Mouse (Mus musculus) midbrain, embryonic 13.5 days (tissue): ENCODE measurements around the gene Prickle2. TPM values are rescaled to one million over a fixed set of nuclear protein-coding genes. Genes with fewer than 3 reads are reported as not detected.

ENCODE experiments used
- ATAC-seq: fragments of 200-750 bp; cut with Nextera tagmentation; 2 replicates; pipeline ENCODE4 v1.8.0; 2017; ENCODE audit warnings: mild to moderate bottlenecking, moderate TSS enrichment, moderate library complexity
- H3K27ac ChIP-seq: fragments of 300-500 bp; sonication (generic); 2 replicates; pipeline ENCODE4 v1.5.1; 2015; ENCODE audit warnings: inconsistent platforms, mild to moderate bottlenecking, moderate library complexity
- H3K27me3 ChIP-seq: fragments of 300-500 bp; sonication (generic); 2 replicates; pipeline ENCODE4 v1.6.1; 2015; ENCODE audit warnings: mild to moderate bottlenecking, inconsistent platforms
- H3K36me3 ChIP-seq: fragments of 300-500 bp; sonication (generic); 2 replicates; pipeline ENCODE4 v1.6.1; 2015; ENCODE audit warnings: mild to moderate bottlenecking, inconsistent platforms
- H3K4me1 ChIP-seq: fragments of 300-500 bp; sonication (generic); replicated peaks from 2 replicates; pipeline ENCODE4 v1.6.1; 2015; ENCODE audit warnings: inconsistent platforms
- H3K4me2 ChIP-seq: fragments of 300-500 bp; sonication (generic); replicated peaks from 2 replicates; pipeline ENCODE4 v1.6.1; 2015; ENCODE audit warnings: moderate library complexity, mild to moderate bottlenecking, inconsistent platforms
- H3K4me3 ChIP-seq: fragments of 300-500 bp; sonication (generic); replicated peaks from 2 replicates; pipeline ENCODE4 v1.5.1; 2015; ENCODE audit warnings: mild to moderate bottlenecking, inconsistent platforms
- H3K9ac ChIP-seq: fragments of 300-500 bp; sonication (generic); replicated peaks from 2 replicates; pipeline ENCODE4 v1.6.1; 2015; ENCODE audit warnings: mild to moderate bottlenecking, inconsistent platforms
- H3K9me3 ChIP-seq: fragments of 300-500 bp; sonication (generic); 2 replicates; pipeline ENCODE4 v1.6.1; 2016; ENCODE audit warnings: mild to moderate bottlenecking, inconsistent platforms
- WGBS: fragments of 180-500 bp; shearing (Covaris S2); methylation state at CpG from one replicate; pipeline ENCODE4 v1.1.7; 2015; 5-methylcytosine and 5-hydroxymethylcytosine counted together
- polyA plus RNA-seq: library from polyadenylated mRNA; unstranded; fragments of >200 nt; fragmentation: Nextera tagmentation; extraction: Ambion mirVana; gene quantifications from 2 replicates; pipeline ENCODE4 v1.2.1, GENCODE M21; 2015

Prickle2 gene
- polyA plus RNA-seq, 1 experiment from 2014 or later, result 12.3 TPM

GRCm38 (mm10) chr6:92497279-92497678, 208.7 kb downstream of the Prickle2 start:
- Histone ChIP-seq H3K4me2 (no peak overlapping the region), H3K36me3 (no peaks in the 10 kb centered on the region), H3K4me3 (no peak overlapping the region), H3K27me3 (no peaks in the 10 kb centered on the region), H3K4me1 (peaks cover 3% of the 10 kb centered on the region; the same call in 1 of the 2 replicates), H3K9ac (no peak overlapping the region), H3K27ac (no peak overlapping the region), H3K9me3 (no peaks in the 10 kb centered on the region)
- no peak for ATAC-seq
- 74% methylated on average over 4 of the region's 4 CpGs for WGBS

GRCm38 (mm10) chr6:92495500-92495899, 210.5 kb downstream of the Prickle2 start:
- Histone ChIP-seq H3K9ac (no peak overlapping the region), H3K4me3 (no peak overlapping the region), H3K4me2 (no peak overlapping the region), H3K27ac (no peak overlapping the region), H3K36me3 (no peaks in the 10 kb centered on the region), H3K9me3 (no peaks in the 10 kb centered on the region), H3K27me3 (no peaks in the 10 kb centered on the region), H3K4me1 (peaks cover 3% of the 10 kb centered on the region; the same call in 1 of the 2 replicates)
- ATAC-seq, result no peak
- WGBS, result 81% methylated on average over 3 of the region's 3 CpGs

- peak overlapping the region; percentile 80; the same call in 1 of the 2 replicates for H3K9ac ChIP-seq
- no peak for ATAC-seq
- H3K4me3 ChIP-seq, result peak overlapping the region; percentile 54
- no peaks in the 10 kb centered on the region for H3K27me3 ChIP-seq
- H3K36me3 ChIP-seq, result no peaks in the 10 kb centered on the region
- peaks cover 50% of the 10 kb centered on the region for H3K4me1 ChIP-seq
- peak overlapping the region; percentile 91 for H3K27ac ChIP-seq
- H3K9me3 ChIP-seq, result no peaks in the 10 kb centered on the region
- peak overlapping the region; percentile 65 for H3K4me2 ChIP-seq
- WGBS, result 0% methylated on average over 1 of the region's 1 CpGs
These were observed 224.3 kb downstream of the Prickle2 start for GRCm38 (mm10) chr6:92481690-92481956.

GRCm38 (mm10) chr6:92480941-92481689, 224.8 kb downstream of the Prickle2 start:
- Histone ChIP-seq H3K9ac (peak overlapping the region; percentile 80), H3K4me3 (peak overlapping the region; percentile 54), H3K27me3 (no peaks in the 10 kb centered on the region), H3K4me2 (peak overlapping the region; percentile 65), H3K4me1 (peaks cover 50% of the 10 kb centered on the region), H3K9me3 (no peaks in the 10 kb centered on the region), H3K27ac (peak overlapping the region; percentile 91), H3K36me3 (no peaks in the 10 kb centered on the region)
- ATAC-seq, result peak; percentile 90
- WGBS, result 1% methylated on average over 21 of the region's 21 CpGs

- 100% methylated on average over 1 of the region's 1 CpGs for WGBS
- Histone ChIP-seq H3K4me3 (peak overlapping the region; percentile 54), H3K4me1 (peaks cover 50% of the 10 kb centered on the region), H3K4me2 (peak overlapping the region; percentile 65), H3K36me3 (no peaks in the 10 kb centered on the region), H3K9me3 (no peaks in the 10 kb centered on the region), H3K9ac (peak overlapping the region; percentile 80; the same call in 1 of the 2 replicates), H3K27ac (0 out of 2 replicates have a peak overlapping the region, but pooled peaks have one; percentile 14), H3K27me3 (no peaks in the 10 kb centered on the region)
- no peak for ATAC-seq
These were observed 227.3 kb downstream of the Prickle2 start for GRCm38 (mm10) chr6:92478612-92479011.

- Histone ChIP-seq H3K9me3 (no peaks in the 10 kb centered on the region), H3K27me3 (no peaks in the 10 kb centered on the region), H3K4me3 (no peak overlapping the region), H3K4me1 (peaks cover 48% of the 10 kb centered on the region), H3K36me3 (no peaks in the 10 kb centered on the region), H3K9ac (no peak overlapping the region), H3K27ac (no peak overlapping the region), H3K4me2 (peak overlapping the region; percentile 65)
- ATAC-seq, result no peak
- 89% methylated on average over 2 of the region's 2 CpGs for WGBS
These were observed 228.3 kb downstream of the Prickle2 start for GRCm38 (mm10) chr6:92477621-92478020.

- H3K36me3 ChIP-seq, result no peaks in the 10 kb centered on the region
- no peak overlapping the region for H3K9ac ChIP-seq
- peaks cover 42% of the 10 kb centered on the region for H3K4me1 ChIP-seq
- no peaks in the 10 kb centered on the region for H3K9me3 ChIP-seq
- ATAC-seq, result no peak
- 77% methylated on average over 4 of the region's 4 CpGs for WGBS
- H3K4me2 ChIP-seq, result no peak overlapping the region
- no peak overlapping the region for H3K27ac ChIP-seq
- H3K27me3 ChIP-seq, result no peaks in the 10 kb centered on the region
- H3K4me3 ChIP-seq, result no peak overlapping the region
These were observed 236.5 kb downstream of the Prickle2 start for GRCm38 (mm10) chr6:92469456-92469855.

- Histone ChIP-seq H3K36me3 (no peaks in the 10 kb centered on the region), H3K27me3 (no peaks in the 10 kb centered on the region), H3K27ac (no peak overlapping the region), H3K4me2 (no peak overlapping the region), H3K4me3 (no peak overlapping the region), H3K4me1 (peaks cover 45% of the 10 kb centered on the region), H3K9ac (no peak overlapping the region), H3K9me3 (no peaks in the 10 kb centered on the region)
- no peak for ATAC-seq
- 92% methylated on average over 4 of the region's 4 CpGs for WGBS
These were observed 237.1 kb downstream of the Prickle2 start for GRCm38 (mm10) chr6:92468892-92469291.

GRCm38 (mm10) chr6:92468383-92468791, 237.6 kb downstream of the Prickle2 start:
- H3K27me3 ChIP-seq, result no peaks in the 10 kb centered on the region
- H3K27ac ChIP-seq, result no peak overlapping the region
- no peak for ATAC-seq
- no peaks in the 10 kb centered on the region for H3K36me3 ChIP-seq
- no peak overlapping the region for H3K4me2 ChIP-seq
- no peak overlapping the region for H3K4me3 ChIP-seq
- H3K9ac ChIP-seq, result no peak overlapping the region
- 79% methylated on average over 3 of the region's 3 CpGs for WGBS
- H3K4me1 ChIP-seq, result peaks cover 48% of the 10 kb centered on the region
- no peaks in the 10 kb centered on the region for H3K9me3 ChIP-seq

- no peaks in the 10 kb centered on the region for H3K36me3 ChIP-seq
- H3K9ac ChIP-seq, result no peak overlapping the region
- WGBS, result 19% methylated on average over 2 of the region's 2 CpGs
- no peak overlapping the region for H3K4me2 ChIP-seq
- ATAC-seq, result peak; percentile 89
- no peaks in the 10 kb centered on the region for H3K27me3 ChIP-seq
- no peaks in the 10 kb centered on the region for H3K9me3 ChIP-seq
- no peak overlapping the region for H3K4me3 ChIP-seq
- peak overlapping the region; percentile 44 for H3K27ac ChIP-seq
- H3K4me1 ChIP-seq, result peaks cover 48% of the 10 kb centered on the region
These were observed 238.6 kb downstream of the Prickle2 start for GRCm38 (mm10) chr6:92467343-92467742.

- Histone ChIP-seq H3K9ac (no peak overlapping the region), H3K27ac (peak overlapping the region; percentile 7; the same call in 1 of the 2 replicates), H3K4me3 (no peak overlapping the region), H3K4me1 (peaks cover 58% of the 10 kb centered on the region), H3K36me3 (no peaks in the 10 kb centered on the region), H3K4me2 (no peak overlapping the region), H3K9me3 (no peaks in the 10 kb centered on the region), H3K27me3 (no peaks in the 10 kb centered on the region)
- no peak for ATAC-seq
- WGBS, result 77% methylated on average over 1 of the region's 1 CpGs
These were observed 240.3 kb downstream of the Prickle2 start for GRCm38 (mm10) chr6:92465666-92466065.

GRCm38 (mm10) chr6:92464781-92465337, 241.1 kb downstream of the Prickle2 start:
- Histone ChIP-seq H3K4me2 (no peak overlapping the region), H3K9ac (no peak overlapping the region), H3K27me3 (no peaks in the 10 kb centered on the region), H3K9me3 (no peaks in the 10 kb centered on the region), H3K4me1 (peaks cover 66% of the 10 kb centered on the region), H3K4me3 (no peak overlapping the region), H3K36me3 (no peaks in the 10 kb centered on the region), H3K27ac (0 out of 2 replicates have a peak overlapping the region, but pooled peaks have one; percentile 1)
- ATAC-seq, result no peak
- WGBS, result 69% methylated on average over 7 of the region's 7 CpGs
